Mouse (Mus musculus) thymus, adult 2 months (tissue): ENCODE data around the gene S100b.

Experiments
- CTCF ChIP-seq: fragments of 200-500 bp; IDR thresholded peaks from 2 replicates; pipeline ENCODE4 v1.5.1; 2012; ENCODE audit warnings: mild to moderate bottlenecking, control low read depth, low read length, moderate library complexity, borderline replicate concordance; ENCODE audit not compliant: control insufficient read depth, poor library complexity, insufficient read depth; ENCODE audit errors: extremely low read depth
- POLR2A ChIP-seq: fragments of 200-500 bp; IDR thresholded peaks from 2 replicates; pipeline ENCODE4 v1.6.1; 2012; ENCODE audit warnings: mild to moderate bottlenecking, low read length, control low read depth, moderate library complexity; ENCODE audit not compliant: control insufficient read depth, poor library complexity, insufficient read depth; ENCODE audit errors: extremely low read depth

- TF ChIP-seq CTCF: no peak
- no peak for TF ChIP-seq POLR2A
Measured at GRCm38 (mm10) chr10:76275256-76275655, 21.6 kb downstream of the S100b start.
